Mouse (Mus musculus): ENCODE measurements around the gene Gtpbp3. TPM values are rescaled to one million over a fixed set of nuclear protein-coding genes. Genes with fewer than 3 reads are reported as not detected.
"Not testable (repeated sequence)": the region's sequence is repeated elsewhere in the genome, so short reads cannot be mapped to it uniquely, and the experiment has no call there.

Gtpbp3 gene
- polyA plus RNA-seq, 1 experiment from 2014 or later = 7.1 TPM

- H3K4me1 ChIP-seq (ENCODE audit: control insufficient read depth, insufficient read depth, low read length) = peaks cover 19% of the 10 kb centered on the region; the same call in 1 of the 2 replicates
- WGBS = 18% methylated on average over 6 of the region's 6 CpGs
- no peaks in the 10 kb centered on the region for H3K36me3 ChIP-seq (ENCODE audit: control insufficient read depth, insufficient read depth, low read length)
- H3K27me3 ChIP-seq (ENCODE audit: control insufficient read depth, insufficient read depth, low read length) = 0 out of 2 replicates have a peak, but pooled peaks cover 12% of the 10 kb centered on the region
- H3K9me3 ChIP-seq (ENCODE audit: control insufficient read depth, low read depth, low read length) = no peaks in the 10 kb centered on the region
- ATAC-seq (ENCODE audit: insufficient number of reproducible peaks, insufficient read depth, low FRiP score, low read depth) = no peak
- no peak overlapping the region for H3K4me2 ChIP-seq (replicated peaks; ENCODE audit: low read depth, low read length)
- peak overlapping the region; percentile 4; the same call in 1 of the 2 replicates for H3K27ac ChIP-seq (ENCODE audit: low read length)
- no peak overlapping the region for H3K4me3 ChIP-seq (ENCODE audit: low read depth, low read length)
- no peak overlapping the region for H3K9ac ChIP-seq (replicated peaks; ENCODE audit: low read depth, low read length)
Measured at GRCm38 (mm10) chr8:71526272-71526671, 38.4 kb downstream of the Gtpbp3 start.

- 44% methylated on average over 3 of the region's 3 CpGs for WGBS
- Histone ChIP-seq H3K27ac (ENCODE audit: low read length) (peak overlapping the region; percentile 39; the same call in 1 of the 2 replicates), H3K27me3 (ENCODE audit: control insufficient read depth, insufficient read depth, low read length) (0 out of 2 replicates have a peak, but pooled peaks cover 12% of the 10 kb centered on the region)
Measured at GRCm38 (mm10) chr8:71527162-71527870, 39.4 kb downstream of the Gtpbp3 start.

GRCm38 (mm10) chr8:71528362-71529073 is 40.6 kb downstream of the Gtpbp3 start:
- H3K4me1 ChIP-seq (ENCODE audit: control insufficient read depth, insufficient read depth, low read length) = peaks cover 19% of the 10 kb centered on the region; the same call in 1 of the 2 replicates
- 0 out of 2 replicates have a peak, but pooled peaks have one; percentile 30 for ATAC-seq (ENCODE audit: insufficient number of reproducible peaks, insufficient read depth, low FRiP score, low read depth)
- WGBS = 75% methylated on average over 11 of the region's 11 CpGs
- no peaks in the 10 kb centered on the region for H3K9me3 ChIP-seq (ENCODE audit: control insufficient read depth, low read depth, low read length)
- H3K36me3 ChIP-seq (ENCODE audit: control insufficient read depth, insufficient read depth, low read length) = no peaks in the 10 kb centered on the region
- no peak overlapping the region for H3K4me3 ChIP-seq (ENCODE audit: low read depth, low read length)
- peak overlapping the region; percentile 6; the same call in 1 of the 2 replicates for H3K27ac ChIP-seq (ENCODE audit: low read length)
- H3K4me2 ChIP-seq (replicated peaks; ENCODE audit: low read depth, low read length) = no peak overlapping the region
- H3K9ac ChIP-seq (replicated peaks; ENCODE audit: low read depth, low read length) = no peak overlapping the region
- 0 out of 2 replicates have a peak, but pooled peaks cover 12% of the 10 kb centered on the region for H3K27me3 ChIP-seq (ENCODE audit: control insufficient read depth, insufficient read depth, low read length)

More at GRCm38 (mm10) chr8:71527162-71527870, 39.4 kb downstream of the Gtpbp3 start:
- Histone ChIP-seq H3K4me3 (ENCODE audit: low read depth, low read length) (no peak overlapping the region), H3K36me3 (ENCODE audit: control insufficient read depth, insufficient read depth, low read length) (no peaks in the 10 kb centered on the region), H3K9me3 (ENCODE audit: control insufficient read depth, low read depth, low read length) (no peaks in the 10 kb centered on the region), H3K9ac (replicated peaks; ENCODE audit: low read depth, low read length) (no peak overlapping the region), H3K4me2 (replicated peaks; ENCODE audit: low read depth, low read length) (no peak overlapping the region), H3K4me1 (ENCODE audit: control insufficient read depth, insufficient read depth, low read length) (peaks cover 19% of the 10 kb centered on the region; the same call in 1 of the 2 replicates)
- no peak for ATAC-seq (ENCODE audit: insufficient number of reproducible peaks, insufficient read depth, low FRiP score, low read depth)

- not testable (repeated sequence) for H3K4me3 ChIP-seq (ENCODE audit: low read depth, low read length); H3K4me2 ChIP-seq (replicated peaks; ENCODE audit: low read depth, low read length); ATAC-seq (ENCODE audit: insufficient number of reproducible peaks, insufficient read depth, low FRiP score, low read depth); H3K9ac ChIP-seq (replicated peaks; ENCODE audit: low read depth, low read length); H3K9me3 ChIP-seq (ENCODE audit: control insufficient read depth, low read depth, low read length); H3K27me3 ChIP-seq (ENCODE audit: control insufficient read depth, insufficient read depth, low read length); H3K36me3 ChIP-seq (ENCODE audit: control insufficient read depth, insufficient read depth, low read length); H3K27ac ChIP-seq (ENCODE audit: low read length)
- peaks cover 12% of the 10 kb centered on the region; the same call in 1 of the 2 replicates for H3K4me1 ChIP-seq (ENCODE audit: control insufficient read depth, insufficient read depth, low read length)
- 71% methylated on average over 5 of the region's 12 CpGs for WGBS
Measured at GRCm38 (mm10) chr8:71530735-71531467, 43.0 kb downstream of the Gtpbp3 start.

GRCm38 (mm10) chr8:71534263-71534810 is 46.4 kb downstream of the Gtpbp3 start:
- Histone ChIP-seq H3K9ac (replicated peaks; ENCODE audit: low read depth, low read length) (no peak overlapping the region), H3K4me2 (replicated peaks; ENCODE audit: low read depth, low read length) (no peak overlapping the region), H3K9me3 (ENCODE audit: control insufficient read depth, low read depth, low read length) (no peaks in the 10 kb centered on the region), H3K4me1 (ENCODE audit: control insufficient read depth, insufficient read depth, low read length) (no peaks in the 10 kb centered on the region), H3K27me3 (ENCODE audit: control insufficient read depth, insufficient read depth, low read length) (no peaks in the 10 kb centered on the region), H3K36me3 (ENCODE audit: control insufficient read depth, insufficient read depth, low read length) (no peaks in the 10 kb centered on the region), H3K4me3 (ENCODE audit: low read depth, low read length) (no peak overlapping the region), H3K27ac (ENCODE audit: low read length) (no peak overlapping the region)
- WGBS = 38% methylated on average over 3 of the region's 3 CpGs
- ATAC-seq (ENCODE audit: insufficient number of reproducible peaks, insufficient read depth, low FRiP score, low read depth) = no peak; the same call in 1 of the 2 replicates

- H3K4me3 ChIP-seq (ENCODE audit: low read depth, low read length) = no peak overlapping the region
Measured at GRCm38 (mm10) chr8:71535663-71536062, 47.8 kb downstream of the Gtpbp3 start.

GRCm38 (mm10) chr8:71537028-71537867 is 49.3 kb downstream of the Gtpbp3 start, which contains the start of gene Bst2:
TSS of gene Bst2 (minus strand) at chr8:71537456.
- Histone ChIP-seq H3K4me2 (replicated peaks; ENCODE audit: low read depth, low read length) (peak within 1 kb of the TSS; percentile 56), H3K9me3 (ENCODE audit: control insufficient read depth, low read depth, low read length) (no peaks in the 10 kb centered on the region), H3K27me3 (ENCODE audit: control insufficient read depth, insufficient read depth, low read length) (no peaks in the 10 kb centered on the region), H3K4me3 (ENCODE audit: low read depth, low read length) (peak within 1 kb of the TSS; percentile 34), H3K9ac (replicated peaks; ENCODE audit: low read depth, low read length) (peak within 1 kb of the TSS; percentile 26; the same call in 1 of the 2 replicates), H3K4me1 (ENCODE audit: control insufficient read depth, insufficient read depth, low read length) (no peaks in the 10 kb centered on the region), H3K27ac (ENCODE audit: low read length) (peak within 1 kb of the TSS; percentile 17; the same call in 1 of the 2 replicates), H3K36me3 (ENCODE audit: control insufficient read depth, insufficient read depth, low read length) (no peaks in the 10 kb centered on the region)
- WGBS = 2% methylated on average over 37 of the region's 37 CpGs
- ATAC-seq (ENCODE audit: insufficient number of reproducible peaks, insufficient read depth, low FRiP score, low read depth) = peak; percentile 80

More at GRCm38 (mm10) chr8:71535663-71536062, 47.8 kb downstream of the Gtpbp3 start:
- H3K27me3 ChIP-seq (ENCODE audit: control insufficient read depth, insufficient read depth, low read length) = no peaks in the 10 kb centered on the region
- H3K27ac ChIP-seq (ENCODE audit: low read length) = no peak overlapping the region
- no peak overlapping the region for H3K9ac ChIP-seq (replicated peaks; ENCODE audit: low read depth, low read length)
- ATAC-seq (ENCODE audit: insufficient number of reproducible peaks, insufficient read depth, low FRiP score, low read depth) = 0 out of 2 replicates have a peak, but pooled peaks have one; percentile 4
- H3K36me3 ChIP-seq (ENCODE audit: control insufficient read depth, insufficient read depth, low read length) = no peaks in the 10 kb centered on the region
- H3K9me3 ChIP-seq (ENCODE audit: control insufficient read depth, low read depth, low read length) = no peaks in the 10 kb centered on the region
- WGBS = 59% methylated on average over 5 of the region's 5 CpGs
- H3K4me1 ChIP-seq (ENCODE audit: control insufficient read depth, insufficient read depth, low read length) = no peaks in the 10 kb centered on the region
- H3K4me2 ChIP-seq (replicated peaks; ENCODE audit: low read depth, low read length) = no peak overlapping the region
